Mouse (Mus musculus): ENCODE data around the gene Tuba1a. TPM values are rescaled to one million over a fixed set of nuclear protein-coding genes. Genes with fewer than 3 reads are reported as not detected.
"Not testable (repeated sequence)": the region's sequence is repeated elsewhere in the genome, so short reads cannot be mapped to it uniquely, and the experiment has no call there.

The Tuba1a gene
- polyA plus RNA-seq, 1 experiment from 2014 or later = 10,586 TPM

GRCm38 (mm10) chr15:98951122-98952062 is 2.1 kb downstream of the Tuba1a start:
- Histone ChIP-seq H3K4me3 (peak overlapping the region; percentile 93), H3K36me3 (ENCODE audit: poor library complexity, severe bottlenecking) (peaks cover 17% of the 10 kb centered on the region), H3K9ac (peak overlapping the region; percentile 100), H3K27ac (peak overlapping the region; percentile 100), H3K4me1 (peaks cover 41% of the 10 kb centered on the region), H3K4me2 (peak overlapping the region; percentile 77)
- not testable (repeated sequence) for ATAC-seq; H3K27me3 ChIP-seq; H3K9me3 ChIP-seq (replicated peaks)
- 71% methylated on average over 11 of the region's 15 CpGs for WGBS

DNA sequence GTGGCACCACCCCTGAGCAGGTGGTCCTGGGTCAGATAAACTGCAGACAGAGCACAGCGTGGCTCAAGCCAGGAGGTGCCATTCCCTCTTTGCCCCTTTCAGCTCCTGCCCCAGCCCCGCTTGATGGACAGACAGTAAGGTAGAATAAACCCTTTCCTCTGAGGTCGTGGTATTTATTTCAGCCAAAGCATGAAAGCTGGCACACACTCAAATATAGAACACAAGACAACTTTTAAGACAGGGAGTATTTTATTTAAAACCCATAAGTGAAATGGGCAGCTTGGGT is 4.0 kb downstream of the Tuba1a start:
- peaks cover 23% of the 10 kb centered on the region for H3K36me3 ChIP-seq (ENCODE audit: poor library complexity, severe bottlenecking)
- H3K9ac ChIP-seq = peak overlapping the region; percentile 62
- H3K27me3 ChIP-seq = no peaks in the 10 kb centered on the region
- H3K9me3 ChIP-seq (replicated peaks) = no peaks in the 10 kb centered on the region
- 51% methylated on average over 3 of the region's 3 CpGs for WGBS
- peak overlapping the region; percentile 59 for H3K4me2 ChIP-seq
- peaks cover 23% of the 10 kb centered on the region for H3K4me1 ChIP-seq
- H3K4me3 ChIP-seq = peak overlapping the region; percentile 33
- no peak for ATAC-seq
- H3K27ac ChIP-seq = peak overlapping the region; percentile 60

DNA sequence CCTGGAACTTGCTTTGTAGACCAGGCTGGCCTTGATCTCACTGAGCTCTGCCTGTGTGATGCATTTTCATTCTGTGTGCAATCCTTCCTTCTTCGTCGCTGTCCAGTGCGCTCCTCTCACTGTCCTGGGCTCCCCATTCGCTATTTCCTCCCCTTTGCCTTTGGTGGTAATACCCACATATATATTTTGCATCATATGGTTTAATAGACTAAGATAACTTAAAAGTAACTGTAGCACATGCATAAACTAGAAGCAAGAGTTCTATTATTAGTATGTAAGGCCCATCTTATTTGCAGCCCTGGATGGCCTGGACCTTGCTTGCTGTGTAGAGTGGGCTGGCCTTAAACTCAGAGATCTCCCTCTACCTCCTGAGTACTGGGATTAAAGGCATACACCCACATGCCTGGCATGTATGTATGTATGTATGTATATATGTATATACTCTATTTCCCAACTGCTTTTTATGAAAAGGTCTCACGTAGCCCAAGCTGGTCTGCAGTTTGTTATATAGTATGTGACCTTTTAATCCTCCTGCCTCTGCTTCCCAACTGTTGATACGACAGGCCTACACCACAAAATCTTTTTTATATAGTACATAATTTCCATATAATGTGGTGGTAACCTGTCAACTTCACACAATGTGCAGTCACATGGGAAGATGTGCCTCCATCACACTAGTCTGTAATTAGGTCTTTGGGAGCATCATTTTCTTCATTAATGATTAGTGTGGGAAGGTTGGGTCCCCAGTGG is 4.5 kb downstream of the Tuba1a start:
- peak overlapping the region; percentile 59 for H3K4me2 ChIP-seq
- H3K4me1 ChIP-seq = peaks cover 19% of the 10 kb centered on the region
- no peaks in the 10 kb centered on the region for H3K9me3 ChIP-seq (replicated peaks)
- H3K4me3 ChIP-seq = peak overlapping the region; percentile 33
- H3K9ac ChIP-seq = peak overlapping the region; percentile 62
- no peak for ATAC-seq
- no peaks in the 10 kb centered on the region for H3K27me3 ChIP-seq
- WGBS = 72% methylated on average over 6 of the region's 6 CpGs
- H3K36me3 ChIP-seq (ENCODE audit: poor library complexity, severe bottlenecking) = peaks cover 23% of the 10 kb centered on the region
- peak overlapping the region; percentile 60 for H3K27ac ChIP-seq

GRCm38 (mm10) chr15:98948382-98948781 is 5.1 kb downstream of the Tuba1a start:
- peaks cover 18% of the 10 kb centered on the region for H3K4me1 ChIP-seq
- no peak for ATAC-seq
- peak overlapping the region; percentile 59 for H3K4me2 ChIP-seq
- H3K36me3 ChIP-seq (ENCODE audit: poor library complexity, severe bottlenecking) = peaks cover 23% of the 10 kb centered on the region
- H3K9ac ChIP-seq = peak overlapping the region; percentile 62
- H3K27ac ChIP-seq = no peak overlapping the region; the same call in 1 of the 2 replicates
- no peak overlapping the region for H3K4me3 ChIP-seq
- H3K9me3 ChIP-seq (replicated peaks) = no peaks in the 10 kb centered on the region
- H3K27me3 ChIP-seq = no peaks in the 10 kb centered on the region

- no peak for ATAC-seq
- H3K4me3 ChIP-seq = no peak overlapping the region
- H3K36me3 ChIP-seq (ENCODE audit: poor library complexity, severe bottlenecking) = peaks cover 23% of the 10 kb centered on the region
- H3K9me3 ChIP-seq (replicated peaks) = no peaks in the 10 kb centered on the region
- no peaks in the 10 kb centered on the region for H3K27me3 ChIP-seq
- H3K4me1 ChIP-seq = peaks cover 18% of the 10 kb centered on the region
- WGBS = 50% methylated on average over 3 of the region's 3 CpGs
- peak overlapping the region; percentile 59; the same call in 1 of the 2 replicates for H3K4me2 ChIP-seq
- peak overlapping the region; percentile 59 for H3K27ac ChIP-seq
- H3K9ac ChIP-seq = no peak overlapping the region; the same call in 1 of the 2 replicates
Observed at GRCm38 (mm10) chr15:98947884-98948283, 5.6 kb downstream of the Tuba1a start.

DNA sequence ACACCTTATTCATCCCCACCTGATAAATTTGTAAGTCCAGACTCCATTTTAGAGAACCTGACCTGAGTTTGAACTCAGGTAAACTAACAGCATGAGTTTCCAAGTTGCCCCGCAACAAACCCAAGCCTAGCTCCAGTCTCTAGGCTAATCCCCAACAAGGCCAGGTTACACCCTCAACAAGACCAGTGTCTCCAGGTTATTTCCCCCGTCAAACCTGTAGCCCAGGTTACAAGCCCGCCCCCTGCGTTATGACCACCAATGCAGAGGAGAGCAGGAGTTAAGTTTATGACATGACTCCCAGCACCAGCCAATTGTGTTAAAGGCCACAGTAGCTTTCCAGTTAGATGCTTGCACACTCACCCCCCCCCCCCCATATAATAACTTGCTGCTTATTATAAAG is 10.4 kb downstream of the Tuba1a start:
- no peaks in the 10 kb centered on the region for H3K27me3 ChIP-seq
- no peak overlapping the region for H3K27ac ChIP-seq
- no peak for ATAC-seq
- H3K4me2 ChIP-seq = no peak overlapping the region
- H3K9me3 ChIP-seq (replicated peaks) = no peaks in the 10 kb centered on the region
- H3K4me1 ChIP-seq = peaks cover 6% of the 10 kb centered on the region; the same call in 1 of the 2 replicates
- H3K9ac ChIP-seq = no peak overlapping the region
- 78% methylated on average over 4 of the region's 4 CpGs for WGBS
- peaks cover 7% of the 10 kb centered on the region; the same call in 1 of the 2 replicates for H3K36me3 ChIP-seq (ENCODE audit: poor library complexity, severe bottlenecking)
- no peak overlapping the region for H3K4me3 ChIP-seq

DNA sequence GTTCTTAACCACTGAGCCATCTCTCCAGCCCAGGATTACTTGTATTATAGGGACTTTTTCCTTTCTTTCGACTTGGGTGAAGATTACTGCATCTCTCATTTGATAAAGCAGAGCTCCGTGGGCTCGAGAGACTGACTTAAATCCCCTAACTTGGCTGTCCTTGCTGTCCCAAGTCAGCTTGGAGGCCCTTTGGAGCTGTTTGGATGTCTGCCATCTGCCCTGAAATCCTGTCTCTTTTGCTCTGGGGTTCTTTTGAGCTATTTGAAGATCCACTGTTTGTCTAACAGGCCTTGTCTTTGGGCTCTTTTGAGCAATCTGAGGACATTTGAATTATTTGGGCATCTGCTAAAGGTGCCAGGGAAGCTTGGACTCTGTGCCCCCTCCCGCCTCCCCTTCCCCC is 11.4 kb downstream of the Tuba1a start:
- ATAC-seq = no peak
- H3K9ac ChIP-seq = no peak overlapping the region
- peaks cover 4% of the 10 kb centered on the region; the same call in 1 of the 2 replicates for H3K4me1 ChIP-seq
- no peaks in the 10 kb centered on the region for H3K27me3 ChIP-seq
- peaks cover 7% of the 10 kb centered on the region; the same call in 1 of the 2 replicates for H3K36me3 ChIP-seq (ENCODE audit: poor library complexity, severe bottlenecking)
- H3K27ac ChIP-seq = 0 out of 2 replicates have a peak overlapping the region, but pooled peaks have one; percentile 14
- WGBS = 86% methylated on average over 4 of the region's 4 CpGs
- no peaks in the 10 kb centered on the region for H3K9me3 ChIP-seq (replicated peaks)
- no peak overlapping the region for H3K4me3 ChIP-seq
- no peak overlapping the region for H3K4me2 ChIP-seq

DNA sequence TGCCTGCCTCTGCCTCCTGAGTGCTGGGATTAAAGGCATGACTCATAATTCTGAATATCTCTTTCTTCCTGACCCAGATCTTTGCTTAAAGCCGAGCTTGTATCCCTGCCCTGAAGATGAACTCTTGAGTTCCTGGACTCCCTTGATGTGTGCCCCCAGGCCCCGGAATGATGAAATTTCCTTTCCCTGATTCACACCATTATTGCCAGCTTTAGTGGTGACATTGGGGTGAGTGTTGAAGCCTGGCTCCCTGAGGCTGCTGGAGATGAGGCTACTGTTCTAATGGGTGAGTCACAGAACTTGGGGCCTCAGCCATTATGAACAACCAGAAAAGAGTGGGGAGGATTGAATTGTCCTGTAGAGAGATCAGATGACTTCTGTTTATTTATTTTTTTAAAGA is 12.0 kb downstream of the Tuba1a start:
- WGBS = 93% methylated on average over 2 of the region's 2 CpGs
- Histone ChIP-seq H3K36me3 (ENCODE audit: poor library complexity, severe bottlenecking) (peaks cover 7% of the 10 kb centered on the region; the same call in 1 of the 2 replicates), H3K4me1 (peaks cover 4% of the 10 kb centered on the region; the same call in 1 of the 2 replicates), H3K9ac (no peak overlapping the region), H3K27ac (no peak overlapping the region), H3K9me3 (replicated peaks) (no peaks in the 10 kb centered on the region), H3K27me3 (no peaks in the 10 kb centered on the region), H3K4me2 (no peak overlapping the region), H3K4me3 (no peak overlapping the region)
- no peak for ATAC-seq

DNA sequence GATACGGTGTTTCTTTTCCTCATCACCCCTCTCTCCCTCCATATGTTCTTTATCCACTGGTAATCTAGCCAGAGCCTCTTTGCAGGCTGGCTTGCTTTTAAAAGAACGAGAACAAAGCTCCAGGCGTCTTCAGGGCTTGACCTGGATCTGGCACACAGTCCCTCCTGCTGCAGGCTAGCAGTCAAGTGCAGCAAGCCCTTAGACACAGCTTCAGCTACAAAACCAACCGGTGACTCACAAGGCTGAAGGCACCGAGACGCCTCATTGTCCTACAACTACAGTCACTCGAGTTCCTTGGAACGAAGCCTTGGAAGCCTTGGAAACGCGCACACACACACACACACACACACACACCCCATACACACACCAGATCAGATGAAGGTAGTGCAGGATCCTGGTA is 12.7 kb downstream of the Tuba1a start:
- Histone ChIP-seq H3K9ac (peak overlapping the region; percentile 40; the same call in 1 of the 2 replicates), H3K36me3 (ENCODE audit: poor library complexity, severe bottlenecking) (peaks cover 7% of the 10 kb centered on the region; the same call in 1 of the 2 replicates), H3K4me2 (no peak overlapping the region), H3K27ac (peak overlapping the region; percentile 40; the same call in 1 of the 2 replicates), H3K27me3 (no peaks in the 10 kb centered on the region), H3K9me3 (replicated peaks) (no peaks in the 10 kb centered on the region), H3K4me1 (peaks cover 6% of the 10 kb centered on the region), H3K4me3 (no peak overlapping the region)
- no peak for ATAC-seq
- WGBS = 56% methylated on average over 10 of the region's 10 CpGs

DNA sequence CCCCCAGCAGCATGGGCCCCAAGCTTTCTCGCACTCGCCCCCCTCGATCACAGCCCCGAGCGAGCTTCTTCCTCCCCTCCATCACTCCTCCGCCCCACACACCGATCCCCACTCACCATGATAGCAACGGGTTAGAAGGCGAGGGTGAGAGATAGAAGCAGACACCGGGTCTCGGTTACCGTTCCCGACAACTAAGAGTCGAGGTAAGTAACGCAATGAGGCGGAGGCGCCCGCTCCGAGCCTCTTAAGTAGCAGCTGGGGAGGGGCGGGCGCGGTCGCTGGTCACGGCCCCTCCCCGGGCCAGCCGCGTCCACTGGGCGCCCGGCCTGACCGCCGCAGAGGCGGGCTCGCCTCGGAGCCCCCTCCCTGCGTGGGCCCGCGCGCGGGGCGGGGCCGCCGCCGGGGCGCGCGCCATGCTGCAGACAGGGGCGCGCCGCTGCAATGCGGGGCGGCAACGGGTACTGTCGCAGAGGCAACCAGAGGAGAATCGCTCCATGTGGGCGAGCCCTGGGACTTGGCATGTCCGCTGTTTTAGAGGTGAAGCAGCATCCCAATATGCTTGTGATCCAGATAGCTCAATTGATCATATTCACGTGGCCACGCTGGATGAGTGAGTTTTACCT is 19.2 kb downstream of the Tuba1a start, which contains the start of gene Tuba1b:
Gene Tuba1b, minus strand, starts transcription at position 349 of the 623 bp plus-strand sequence.
- Histone ChIP-seq H3K27me3 (no peaks in the 10 kb centered on the region), H3K9ac (peak within 1 kb of the TSS; percentile 94), H3K4me2 (peak within 1 kb of the TSS; percentile 89), H3K4me1 (peaks cover 28% of the 10 kb centered on the region), H3K9me3 (replicated peaks) (no peaks in the 10 kb centered on the region), H3K36me3 (ENCODE audit: poor library complexity, severe bottlenecking) (peaks cover 14% of the 10 kb centered on the region), H3K4me3 (peak within 1 kb of the TSS; percentile 73), H3K27ac (peak within 1 kb of the TSS; percentile 99)
- WGBS = under 1% methylated on average over 50 of the region's 58 CpGs
- peak; percentile 90 for ATAC-seq

DNA sequence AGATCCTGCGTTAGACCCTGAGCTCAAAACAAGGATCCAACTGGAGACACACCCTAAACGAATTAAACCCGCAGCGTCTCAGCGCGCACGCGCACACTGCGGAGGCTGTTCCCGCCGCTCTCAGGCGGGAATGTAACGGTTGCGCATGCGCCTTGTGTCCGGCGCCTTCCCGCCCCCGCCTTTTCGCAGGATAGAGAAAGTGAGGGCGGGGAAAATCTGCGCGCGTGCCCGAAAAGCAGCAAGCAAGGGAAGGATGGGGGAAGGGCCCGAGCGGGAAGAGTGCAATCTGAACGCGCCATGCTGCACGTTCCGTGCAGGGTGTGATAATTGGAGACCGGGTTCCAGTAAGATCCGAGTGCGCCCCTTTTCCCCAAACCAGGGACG is 19.7 kb downstream of the Tuba1a start:
- peak; percentile 87 for ATAC-seq
- peaks cover 33% of the 10 kb centered on the region for H3K4me1 ChIP-seq
- H3K36me3 ChIP-seq (ENCODE audit: poor library complexity, severe bottlenecking) = peaks cover 14% of the 10 kb centered on the region
- 0% methylated on average over 35 of the region's 35 CpGs for WGBS
- peak overlapping the region; percentile 94 for H3K9ac ChIP-seq
- H3K4me3 ChIP-seq = peak overlapping the region; percentile 73
- H3K9me3 ChIP-seq (replicated peaks) = no peaks in the 10 kb centered on the region
- peak overlapping the region; percentile 89 for H3K4me2 ChIP-seq
- H3K27me3 ChIP-seq = no peaks in the 10 kb centered on the region
- peak overlapping the region; percentile 99 for H3K27ac ChIP-seq

Data from forebrain, embryonic 13.5 days (tissue).